Mouse (Mus musculus): ENCODE results near the gene Prss1.
"Not testable (repeated sequence)": the region's sequence is repeated elsewhere in the genome, so short reads cannot be mapped to it uniquely, and the experiment has no call there.

Prss1 gene

GRCm38 (mm10) chr6:41458632-41459031 lies at the start of gene Prss1:
Gene Prss1 (plus strand): TSS chr6:41458932.
- DNase-seq, result not testable (repeated sequence)

DNA sequence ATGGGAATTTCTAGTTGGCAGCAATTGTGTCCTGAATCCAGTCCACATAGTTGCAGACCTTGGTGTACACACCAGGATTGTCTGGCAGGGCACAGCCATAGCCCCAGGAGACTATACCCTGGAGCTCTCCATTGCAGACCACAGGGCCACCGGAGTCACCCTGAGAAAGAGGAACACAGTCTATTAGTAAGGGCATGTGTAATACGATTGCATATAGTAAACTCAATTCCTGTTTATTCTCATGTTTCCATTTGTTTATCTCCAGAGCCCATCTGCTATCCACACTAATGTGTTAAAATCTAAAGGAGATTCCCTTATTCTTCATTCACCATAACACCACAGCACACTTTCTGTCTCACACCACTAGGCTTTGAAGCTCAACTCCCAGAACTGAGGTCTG lies 16.5 kb upstream of the Prss1 start:
- not testable (repeated sequence) for DNase-seq

DNA sequence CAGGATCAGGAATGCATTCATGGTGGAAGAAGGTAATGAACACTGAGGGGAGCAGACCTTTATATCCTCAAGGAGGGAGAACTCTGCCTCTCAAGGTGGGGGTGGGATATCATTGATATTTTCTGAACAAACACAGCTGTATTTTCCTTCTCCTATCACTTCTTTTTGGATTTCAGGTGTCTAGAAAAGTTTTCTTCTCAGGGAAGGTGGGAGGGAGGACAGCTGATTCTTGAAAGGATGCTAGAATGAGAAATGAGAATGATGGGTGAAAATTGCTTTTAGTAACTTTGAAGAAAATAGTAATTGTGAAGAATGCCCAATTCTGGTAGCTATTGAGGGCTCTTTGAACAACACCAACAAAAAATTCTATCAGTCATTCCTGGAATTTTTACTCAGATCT lies 12.7 kb upstream of the Prss1 start, which contains the start of gene Gm10334:
Gene Gm10334, minus strand, starts transcription at position 101 of the 400 bp plus-strand sequence.
- DNase-seq, result not testable (repeated sequence)

- no peak for DNase-seq
These were observed 40.6 kb downstream of the Prss1 start for GRCm38 (mm10) chr6:41499374-41499773.

- DNase-seq, result no peak
These were observed 46.2 kb downstream of the Prss1 start for GRCm38 (mm10) chr6:41504915-41505314.

DNA sequence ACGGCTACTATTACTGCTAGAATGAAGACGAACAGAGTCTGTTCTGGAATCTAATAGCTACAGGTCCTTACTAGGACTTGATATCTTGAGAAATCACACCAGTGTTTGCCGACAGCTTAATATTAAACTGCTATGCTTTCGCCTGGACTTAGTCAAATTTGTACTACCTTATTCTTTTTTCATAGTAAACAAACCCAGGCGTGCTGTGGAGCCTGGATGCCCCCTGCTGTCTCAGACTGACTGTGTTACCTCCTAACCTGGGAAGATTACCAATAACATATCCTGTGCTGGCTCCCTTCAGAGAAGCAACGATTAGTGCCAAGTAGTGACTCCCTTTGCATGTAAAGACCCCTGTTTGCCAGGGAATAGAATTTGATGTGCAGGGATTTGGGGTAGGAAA lies 46.6 kb downstream of the Prss1 start:
- no peak for DNase-seq
